Mouse (Mus musculus) left cerebral cortex, postnatal 10 days (tissue): ENCODE data around the gene Tspo. TPM values are rescaled to one million over a fixed set of nuclear protein-coding genes. Genes with fewer than 3 reads are reported as not detected.

ENCODE experiments used
- DNase-seq, 2 experiments: peaks; one replicate each; pipeline ENCODE4 v3.0.0; 2021 to 2022; ENCODE audit warnings: low spot score in 2 of 2, mixed read lengths in 1 of 2; ENCODE audit errors: extremely low spot score in 1 of 2
- intact Hi-C: fragments of 180-260 bp; cut with DNase I; formaldehyde crosslinking; loops from one replicate; pipeline ENCODE4 v1.15.1; 2025
- total RNA-seq, 2 experiments: library from RNA; stranded (reverse); gene quantifications; 2 replicates each; pipeline ENCODE4 v1.2.3; 2021

Tspo gene
- total RNA-seq, 2 experiments from 2014 or later: 2.6 to 2.9 TPM

DNA sequence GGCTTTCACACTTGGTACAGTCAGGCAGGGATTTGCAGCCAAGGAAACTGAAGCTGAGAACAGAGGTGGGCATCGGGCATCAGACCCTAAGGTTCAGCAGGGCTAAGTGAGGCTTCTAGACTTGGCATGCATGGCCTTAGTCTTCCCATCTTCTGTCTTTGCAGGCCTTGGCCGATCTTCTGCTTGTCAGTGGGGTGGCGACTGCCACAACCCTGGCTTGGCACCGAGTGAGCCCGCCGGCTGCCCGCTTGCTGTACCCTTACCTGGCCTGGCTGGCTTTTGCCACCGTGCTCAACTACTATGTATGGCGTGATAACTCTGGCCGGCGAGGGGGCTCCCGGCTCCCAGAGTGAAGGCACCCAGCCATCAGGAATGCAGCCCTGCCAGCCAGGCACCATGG is 10.2 kb downstream of the Tspo start:
- intact Hi-C loops: no loop called here

DNA sequence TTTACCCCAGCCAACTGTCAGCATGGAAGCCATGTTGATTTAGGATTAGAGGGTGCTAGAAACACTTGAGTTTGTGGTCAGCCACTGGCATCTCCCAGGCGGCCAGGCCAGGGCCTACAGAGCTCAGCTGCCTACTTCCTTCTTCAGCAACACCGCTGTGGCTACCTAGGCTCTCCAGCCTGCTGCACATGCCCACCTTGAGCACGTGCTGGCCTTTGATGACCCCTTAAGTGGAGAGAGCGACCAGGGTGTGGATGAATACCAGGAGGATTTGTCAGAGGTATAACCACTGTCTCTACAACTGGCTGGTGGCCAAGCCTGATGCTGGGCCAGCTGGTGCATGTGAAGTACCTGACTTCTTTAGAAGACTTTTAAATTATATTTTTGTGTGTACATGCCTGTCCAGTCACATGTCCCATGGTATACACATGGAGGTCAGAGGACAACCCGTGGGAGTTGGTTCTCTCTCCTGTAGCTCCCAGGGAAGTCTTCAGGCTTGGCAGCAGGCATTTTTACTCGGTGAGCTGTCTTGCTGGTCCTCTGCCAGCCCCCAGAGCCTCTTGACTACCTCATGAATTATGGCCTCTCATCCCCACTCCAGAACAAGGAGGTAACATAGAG is 11.4 kb downstream of the Tspo start:
- no peak for DNase-seq
- intact Hi-C loops: no loop called here

More for the DNA sequence above, 10.2 kb downstream of the Tspo start:
- no peak for DNase-seq

- intact Hi-C loops: no loop called here
These were observed 12.2 kb downstream of the Tspo start for GRCm38 (mm10) chr15:83575543-83575942.

GRCm38 (mm10) chr15:83576651-83577050 is 13.3 kb downstream of the Tspo start:
- intact Hi-C loops: no loop called here
- DNase-seq: no peak

More at GRCm38 (mm10) chr15:83575543-83575942, 12.2 kb downstream of the Tspo start:
- no peak for DNase-seq

DNA sequence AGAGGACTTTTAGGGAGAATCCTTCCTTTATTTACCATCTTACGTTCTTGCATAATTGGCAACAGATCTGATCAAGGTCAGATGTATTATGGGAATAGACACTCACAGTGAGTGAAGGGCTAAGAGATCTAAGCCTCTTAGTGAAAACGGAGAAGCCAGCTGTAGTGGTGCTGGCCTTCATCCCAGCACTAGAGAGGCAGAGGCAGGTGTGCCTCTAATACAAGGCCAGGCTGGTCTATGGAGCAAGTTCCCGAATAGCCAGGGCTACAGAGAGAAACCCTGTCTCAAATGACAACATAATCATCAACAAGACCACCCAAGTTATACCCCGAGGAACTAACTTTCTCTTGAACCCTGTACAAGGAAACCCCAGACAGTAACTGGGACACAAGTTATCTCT is 19.5 kb downstream of the Tspo start:
- intact Hi-C loops: no loop called here

GRCm38 (mm10) chr15:83583419-83584156 is 20.2 kb downstream of the Tspo start:
- no peak for DNase-seq

More for the DNA sequence above, 19.5 kb downstream of the Tspo start:
- DNase-seq: no peak

GRCm38 (mm10) chr15:83584741-83585220 is 21.4 kb downstream of the Tspo start:
- DNase-seq: no peak
- intact Hi-C loops: no loop called here

More at GRCm38 (mm10) chr15:83583419-83584156, 20.2 kb downstream of the Tspo start:
- intact Hi-C loops: no loop called here

GRCm38 (mm10) chr15:83590841-83591240 is 27.4 kb downstream of the Tspo start:
- intact Hi-C loops: no loop called here
- no peak for DNase-seq

GRCm38 (mm10) chr15:83591758-83592157 is 28.4 kb downstream of the Tspo start:
- no peak for DNase-seq
- intact Hi-C loops: no loop called here

DNA sequence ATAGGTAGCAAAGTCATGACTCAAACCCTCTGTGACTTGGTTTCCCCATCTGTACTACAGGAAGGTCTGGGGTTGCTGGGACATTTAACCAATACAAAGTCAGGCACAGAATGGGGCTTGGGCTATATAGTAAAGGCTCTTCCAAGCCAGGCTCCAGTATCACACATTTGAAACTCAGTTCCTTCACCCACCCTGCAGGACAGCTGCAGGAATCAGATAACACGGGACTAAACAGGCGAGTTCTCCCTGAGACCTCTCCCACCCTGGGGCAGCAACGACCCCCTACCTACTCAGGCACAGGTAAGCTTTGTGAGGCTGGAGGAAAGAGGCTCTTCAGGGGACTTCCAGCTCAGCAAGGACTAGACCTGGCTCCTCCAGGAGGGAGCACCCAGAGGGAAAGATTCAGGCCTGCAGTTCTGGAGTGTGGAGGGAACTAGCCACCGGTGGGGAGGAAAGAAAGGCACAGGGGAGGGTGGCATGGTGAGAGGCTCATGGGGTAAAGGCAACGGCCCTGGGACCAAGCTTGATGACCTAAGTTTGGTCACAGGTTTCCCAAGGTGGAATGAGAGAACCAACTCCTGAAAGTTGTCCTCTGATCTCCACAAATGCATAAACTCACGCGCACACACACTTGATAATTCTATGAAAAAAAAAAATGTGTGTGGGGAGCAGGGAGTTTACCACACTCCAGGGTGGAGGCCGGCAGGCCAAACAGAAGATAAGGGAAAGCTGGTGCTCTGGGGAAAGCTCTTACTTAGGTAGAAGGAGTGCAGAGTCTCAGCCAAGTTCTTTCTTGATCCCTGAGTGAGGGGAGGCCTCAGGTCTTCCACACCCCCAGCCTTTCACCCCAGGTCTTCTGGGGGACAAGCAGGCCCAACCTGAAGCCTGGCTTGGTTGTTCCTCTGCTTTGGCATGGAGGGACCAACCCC is 29.1 kb downstream of the Tspo start:
- intact Hi-C loops: no loop called here
- DNase-seq: no peak

DNA sequence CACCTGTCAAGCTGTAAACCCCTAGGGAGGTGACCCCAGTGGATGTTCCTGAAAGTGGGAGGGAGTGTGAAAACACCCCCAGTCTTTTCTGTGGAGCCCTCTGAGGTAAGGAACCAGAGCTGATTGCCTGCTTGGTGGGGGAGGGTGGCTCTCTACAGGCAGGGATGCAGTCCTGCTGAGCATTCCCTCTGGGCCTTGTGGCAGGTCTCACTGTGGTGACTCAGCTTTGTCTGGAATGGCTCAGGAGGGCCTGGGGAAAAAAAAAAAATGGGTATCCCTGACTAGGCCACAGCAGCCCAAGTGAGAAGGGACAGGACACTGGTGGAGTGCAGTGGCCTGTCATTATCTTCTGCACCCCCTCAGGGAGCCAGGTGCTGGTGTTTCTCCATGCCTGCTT is 29.8 kb downstream of the Tspo start:
- no peak for DNase-seq
- intact Hi-C loops: no loop called here

DNA sequence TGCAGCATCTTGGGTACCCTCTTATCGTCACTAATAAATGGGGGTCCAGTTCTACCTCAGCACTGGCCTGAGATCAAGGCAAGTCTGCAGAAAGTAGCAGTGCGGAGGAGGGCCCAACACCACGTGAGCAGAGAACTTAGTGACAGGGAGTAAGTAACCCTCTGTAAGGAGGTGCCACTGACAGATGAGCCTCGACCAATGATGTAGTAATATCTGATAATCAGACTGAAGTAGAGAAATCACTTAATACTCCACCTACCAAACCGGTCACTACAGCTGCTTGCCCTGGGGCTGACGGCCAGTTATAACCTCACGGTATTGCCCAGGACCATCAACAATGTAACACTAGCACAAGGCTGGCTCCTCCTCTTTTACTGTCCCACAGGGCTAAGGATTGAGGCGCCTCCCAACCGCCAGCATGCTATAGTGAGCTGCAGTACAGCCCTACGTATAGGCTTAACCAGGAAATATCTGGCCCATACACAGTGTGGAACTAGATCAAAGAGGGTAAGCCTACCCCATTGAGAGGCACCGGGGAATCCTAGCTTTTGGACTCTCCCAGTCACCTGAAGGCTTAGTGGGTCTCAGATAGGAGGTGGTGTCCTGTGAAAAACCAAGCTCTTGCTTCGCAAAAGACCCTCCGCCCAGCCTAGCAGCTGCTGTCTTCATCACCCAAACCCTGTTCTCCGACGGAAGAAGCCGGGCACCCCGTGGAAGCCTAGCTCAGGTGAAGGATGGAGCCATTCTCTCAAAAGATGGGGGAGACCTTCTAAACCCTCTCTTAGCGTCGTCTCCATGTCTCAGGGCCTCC is 30.5 kb downstream of the Tspo start:
- intact Hi-C loops: no loop called here
- no peak for DNase-seq

DNA sequence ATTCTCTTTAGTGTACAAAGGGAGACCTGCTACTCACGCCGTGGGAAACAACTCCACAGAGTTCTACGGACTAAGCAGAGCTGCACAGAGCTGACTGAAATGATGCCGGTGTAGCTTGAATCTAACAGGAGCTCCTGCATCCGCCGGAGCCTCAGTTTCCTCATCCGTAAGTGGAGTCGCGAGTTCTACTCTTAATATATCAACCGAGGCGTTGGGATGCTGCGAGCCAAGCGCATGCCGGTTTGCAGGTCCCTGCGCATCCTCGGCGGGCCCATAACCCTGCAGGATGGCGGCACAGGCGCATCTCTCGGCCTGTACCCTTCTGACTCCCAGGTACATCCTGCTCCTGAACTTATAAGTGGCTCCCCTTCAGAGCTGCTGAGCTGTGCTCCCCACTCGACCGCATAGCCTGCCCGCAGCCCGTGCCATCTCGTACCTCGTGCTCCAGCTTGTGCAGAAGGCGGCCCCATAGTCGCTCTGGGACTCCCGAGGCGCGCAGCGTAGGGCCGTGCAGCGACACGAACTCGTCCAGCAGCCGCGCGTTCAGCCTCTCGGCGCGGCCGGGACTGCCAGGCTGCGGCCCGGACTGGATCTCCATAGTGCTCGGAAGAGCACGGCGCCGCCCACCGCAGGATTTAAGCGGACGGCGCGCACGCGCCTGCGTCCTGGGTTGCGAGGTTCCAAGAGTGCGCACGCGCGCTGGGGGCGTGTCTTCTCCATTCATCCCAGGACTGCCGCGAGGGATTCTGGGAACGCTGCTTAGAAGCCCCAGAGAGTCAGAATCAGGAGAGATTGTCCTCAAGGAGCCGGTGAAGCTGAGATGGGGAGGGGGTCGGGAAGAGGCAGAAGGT is 31.3 kb downstream of the Tspo start, which contains the start of gene Ttll12:
Gene Ttll12 (minus strand): TSS at position 645 of the 851 bp plus-strand sequence.
- intact Hi-C loops: no loop called here
- peak; percentile 93 to 97 for DNase-seq

DNA sequence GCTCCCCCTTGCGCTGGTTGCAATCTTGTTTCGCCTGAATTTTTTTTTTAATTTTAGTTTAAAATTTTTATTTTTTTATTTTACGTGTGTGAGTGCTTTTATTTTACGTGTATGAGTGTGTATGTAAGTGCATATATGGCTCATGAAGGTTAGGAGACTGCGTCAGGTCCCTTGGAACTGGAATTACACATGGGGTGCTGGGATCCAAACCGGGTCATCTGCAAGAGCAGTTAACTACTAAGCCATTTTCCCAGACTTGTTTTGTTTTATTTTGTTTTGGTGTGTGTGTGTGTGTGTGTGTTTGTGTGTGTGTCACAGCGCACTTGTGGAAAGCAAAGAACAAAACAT is 31.9 kb downstream of the Tspo start:
- no peak for DNase-seq
- intact Hi-C loops: no loop called here

DNA sequence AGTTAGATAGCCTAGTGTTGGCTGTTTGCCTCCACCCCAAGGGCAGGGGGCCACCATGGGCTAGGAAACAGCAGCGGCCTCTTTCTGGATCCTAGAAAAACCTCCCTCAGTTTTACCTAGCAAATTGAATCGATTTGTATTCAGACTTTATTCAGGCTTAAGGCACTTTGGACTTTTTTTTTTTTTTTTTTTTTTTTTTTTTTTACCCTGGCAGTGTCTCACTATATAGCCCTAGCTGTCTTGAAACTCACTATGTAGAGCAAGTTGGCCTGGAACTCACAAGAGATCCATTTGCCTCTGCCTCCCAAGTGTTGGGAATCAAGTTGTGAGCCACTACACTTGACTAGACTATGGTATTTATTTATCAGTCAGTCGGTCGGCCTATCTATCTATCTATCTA is 33.4 kb downstream of the Tspo start:
- intact Hi-C loops: no loop called here

DNA sequence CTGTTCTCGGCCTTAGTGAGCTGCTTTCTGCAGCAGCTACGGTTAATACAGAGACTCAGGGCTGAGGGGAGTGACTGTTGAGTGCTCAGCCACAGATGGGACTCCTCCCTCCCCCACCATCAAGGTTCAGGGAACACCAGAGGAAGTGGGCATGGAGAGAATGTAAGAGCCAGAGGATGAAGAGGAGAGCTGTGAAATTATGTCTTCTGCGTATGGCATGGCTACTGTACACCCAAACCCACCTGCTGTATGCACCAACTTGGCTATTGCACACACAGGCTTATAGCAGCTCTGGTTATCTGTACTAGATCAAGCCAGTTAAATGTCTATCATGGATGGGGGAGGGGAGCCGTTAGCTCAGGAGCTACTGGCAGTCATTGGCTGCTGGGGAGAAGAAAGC is 37.8 kb downstream of the Tspo start:
- intact Hi-C loops: no loop called here
- DNase-seq: no peak

More for the DNA sequence above, 33.4 kb downstream of the Tspo start:
- DNase-seq: no peak

GRCm38 (mm10) chr15:83602372-83603045 is 39.1 kb downstream of the Tspo start:
- intact Hi-C loops: no loop called here
- DNase-seq: no peak
